Mouse (Mus musculus): ENCODE data around the gene 1700008O03Rik. TPM values are rescaled to one million over a fixed set of nuclear protein-coding genes. Genes with fewer than 3 reads are reported as not detected.

The 1700008O03Rik gene
- polyA plus RNA-seq, 1 experiment from 2014 or later: 0.16 TPM

DNA sequence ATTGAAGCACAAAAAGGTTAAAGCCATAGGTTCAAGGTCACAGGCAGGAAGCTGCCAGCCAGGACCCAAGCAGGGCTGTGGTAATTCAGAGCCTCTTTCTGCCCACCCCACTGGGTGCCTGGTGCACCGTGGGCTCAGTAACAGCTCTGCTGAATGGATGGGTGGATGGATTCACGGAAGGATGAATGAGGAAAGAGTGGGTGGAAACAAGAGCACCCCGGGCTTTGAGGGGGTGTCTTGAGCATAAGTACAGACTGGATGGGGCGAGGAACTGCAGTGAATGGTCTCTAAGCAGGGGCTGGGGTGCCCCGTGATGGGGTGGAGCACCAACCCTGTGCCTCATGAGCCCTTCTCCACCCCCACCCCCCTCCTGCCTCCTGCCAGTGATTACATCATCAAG lies 43.9 kb downstream of the 1700008O03Rik start:
- Histone ChIP-seq H3K4me2 (no peak overlapping the region), H3K4me3 (replicated peaks) (no peak overlapping the region), H3K36me3 (replicated peaks) (no peaks in the 10 kb centered on the region), H3K9ac (no peak overlapping the region), H3K27ac (replicated peaks) (no peak overlapping the region), H3K9me3 (replicated peaks) (no peaks in the 10 kb centered on the region), H3K27me3 (peaks cover 57% of the 10 kb centered on the region), H3K4me1 (replicated peaks) (no peaks in the 10 kb centered on the region)
- WGBS (ENCODE audit: insufficient replicate concordance): 46% methylated on average over 5 of the region's 5 CpGs
- ATAC-seq (ENCODE audit: insufficient read depth): no peak

DNA sequence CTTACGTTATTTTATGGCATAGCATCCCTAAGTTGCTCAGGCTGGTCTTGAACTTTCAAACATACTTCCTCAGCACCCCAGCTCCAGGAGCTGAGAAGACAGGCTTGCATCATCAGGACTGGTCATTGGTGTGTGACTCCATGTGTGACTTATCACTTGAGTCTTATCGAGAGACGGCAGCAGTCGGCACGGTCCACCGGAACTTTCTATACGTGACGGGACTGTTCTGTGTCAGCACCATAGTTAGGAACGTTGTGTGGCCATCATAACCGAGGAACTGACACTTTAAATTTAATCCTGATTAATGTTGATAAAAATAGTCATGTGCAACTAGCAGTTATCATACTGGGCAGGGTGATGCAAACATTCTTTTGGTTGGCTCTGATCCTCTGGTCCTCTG lies 44.5 kb downstream of the 1700008O03Rik start:
- ATAC-seq (ENCODE audit: insufficient read depth): no peak
- Histone ChIP-seq H3K4me3 (replicated peaks) (no peak overlapping the region), H3K4me2 (no peak overlapping the region), H3K9me3 (replicated peaks) (no peaks in the 10 kb centered on the region), H3K27ac (replicated peaks) (no peak overlapping the region), H3K4me1 (replicated peaks) (no peaks in the 10 kb centered on the region), H3K36me3 (replicated peaks) (no peaks in the 10 kb centered on the region), H3K9ac (no peak overlapping the region), H3K27me3 (peaks cover 58% of the 10 kb centered on the region)
- 74% methylated on average over 10 of the region's 10 CpGs for WGBS (ENCODE audit: insufficient replicate concordance)

DNA sequence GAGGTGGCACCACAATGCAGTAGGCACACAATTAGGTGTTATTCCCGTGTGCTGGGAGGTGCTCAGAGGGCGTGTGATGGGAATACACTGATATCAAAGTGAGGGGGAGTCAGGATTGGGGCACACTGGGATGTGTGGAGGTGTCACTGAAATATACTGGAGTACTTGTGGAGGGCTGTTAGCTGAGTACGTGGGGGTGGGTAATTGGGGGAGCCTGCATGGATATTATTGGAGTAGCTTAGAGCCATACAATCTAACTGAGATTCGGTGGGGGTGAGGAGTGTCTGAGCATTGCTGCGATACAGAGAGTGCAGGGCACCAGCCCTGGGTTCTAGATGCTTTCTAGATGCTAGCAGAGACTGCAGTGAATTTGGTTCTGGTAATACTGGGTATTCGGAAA lies 45.4 kb downstream of the 1700008O03Rik start:
- Histone ChIP-seq H3K36me3 (replicated peaks) (no peaks in the 10 kb centered on the region), H3K4me3 (replicated peaks) (no peak overlapping the region), H3K4me1 (replicated peaks) (no peaks in the 10 kb centered on the region), H3K9ac (no peak overlapping the region), H3K4me2 (no peak overlapping the region), H3K27ac (replicated peaks) (no peak overlapping the region), H3K9me3 (replicated peaks) (no peaks in the 10 kb centered on the region), H3K27me3 (peaks cover 67% of the 10 kb centered on the region)
- 37% methylated on average over 6 of the region's 6 CpGs for WGBS (ENCODE audit: insufficient replicate concordance)
- ATAC-seq (ENCODE audit: insufficient read depth): no peak

DNA sequence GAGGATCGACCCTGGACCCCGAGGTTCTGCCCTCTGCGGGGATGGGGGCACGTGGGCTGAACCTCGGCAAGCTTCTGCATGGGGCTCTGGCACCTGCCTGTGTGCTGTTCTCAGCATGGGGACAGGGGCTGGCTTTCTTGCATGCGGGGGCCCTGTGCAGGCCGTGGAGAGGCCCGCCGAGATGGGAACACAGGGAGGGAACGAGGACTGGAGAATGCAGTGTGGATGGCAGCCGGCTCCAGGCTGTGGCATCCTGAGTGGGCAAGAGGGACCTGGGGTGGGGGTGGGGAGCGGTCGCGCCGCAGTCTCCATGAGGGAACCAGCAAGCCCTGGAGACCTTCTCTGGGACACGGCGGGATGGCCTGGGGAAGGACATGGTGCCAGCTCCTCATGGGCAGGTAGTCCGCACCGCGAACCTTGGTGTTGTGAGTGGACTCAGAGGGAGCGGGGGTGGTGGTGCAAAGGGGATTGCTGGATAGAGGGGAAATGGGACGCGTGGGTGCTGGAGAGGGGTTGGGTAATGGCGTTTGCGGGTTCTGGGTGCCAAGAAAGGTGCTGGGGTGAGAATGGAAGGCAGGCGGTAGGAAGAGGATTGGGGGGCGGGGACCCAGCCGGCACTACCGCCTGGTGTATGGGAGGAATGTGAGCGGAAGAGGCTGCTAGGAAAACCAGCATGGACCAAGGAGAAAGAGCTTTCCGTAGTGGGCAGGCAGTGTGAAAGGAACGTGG lies 48.3 kb downstream of the 1700008O03Rik start:
- Histone ChIP-seq H3K27me3 (peaks cover 74% of the 10 kb centered on the region), H3K9me3 (replicated peaks) (no peaks in the 10 kb centered on the region), H3K9ac (no peak overlapping the region), H3K4me3 (replicated peaks) (no peak overlapping the region), H3K36me3 (replicated peaks) (no peaks in the 10 kb centered on the region), H3K4me2 (no peak overlapping the region), H3K27ac (replicated peaks) (no peak overlapping the region), H3K4me1 (replicated peaks) (no peaks in the 10 kb centered on the region)
- no peak for ATAC-seq (ENCODE audit: insufficient read depth)
- WGBS (ENCODE audit: insufficient replicate concordance): 4% methylated on average over 32 of the region's 32 CpGs

GRCm38 (mm10) chr7:44336046-44337021 lies 49.3 kb downstream of the 1700008O03Rik start:
- WGBS (ENCODE audit: insufficient replicate concordance): 5% methylated on average over 40 of the region's 54 CpGs
- peak overlapping the region; percentile 41 for H3K4me2 ChIP-seq

DNA sequence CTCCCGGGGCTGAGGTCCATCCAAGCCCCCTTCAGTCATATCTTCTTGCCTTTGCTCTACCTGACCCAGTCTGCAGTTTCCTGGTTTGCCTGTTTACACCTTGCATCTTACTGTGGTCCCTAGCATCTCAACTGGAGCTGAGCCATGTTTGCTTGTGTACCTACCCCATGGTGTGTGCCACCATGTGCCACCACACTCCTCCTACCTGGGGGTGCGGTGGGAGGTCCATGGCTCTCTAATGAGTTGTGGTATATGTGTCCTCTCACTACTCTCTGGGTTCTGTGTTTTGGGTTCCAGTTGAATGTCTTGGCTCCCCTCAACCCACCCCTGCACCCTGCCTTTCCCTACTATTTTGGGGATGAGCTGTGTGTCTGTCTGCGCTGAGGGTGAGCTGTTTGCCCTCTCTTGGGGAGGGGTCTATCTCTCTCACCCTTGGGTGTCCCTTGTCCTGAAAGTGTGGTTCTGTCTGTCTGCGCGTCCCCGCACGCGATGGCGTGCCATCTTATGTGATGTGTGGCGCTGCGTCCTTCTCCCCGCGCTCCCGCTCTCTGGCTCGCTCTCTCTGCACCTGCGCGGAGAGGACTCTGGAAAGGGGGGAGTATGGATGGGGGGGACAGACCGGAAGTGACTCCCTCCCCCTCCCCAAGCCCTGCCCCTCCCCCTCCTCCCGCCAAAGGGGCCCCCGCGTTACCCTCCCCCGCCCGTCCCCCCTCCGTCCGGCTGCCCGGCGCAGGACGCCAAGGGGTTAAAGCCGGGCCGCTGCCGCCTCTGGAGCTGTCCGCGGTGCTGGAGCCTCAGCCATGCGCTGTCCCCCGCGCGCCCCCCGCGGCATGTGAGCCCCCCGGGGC lies 50.4 kb downstream of the 1700008O03Rik start:
- H3K27me3 ChIP-seq: peaks cover 84% of the 10 kb centered on the region
- H3K36me3 ChIP-seq (replicated peaks): no peaks in the 10 kb centered on the region
- no peaks in the 10 kb centered on the region for H3K9me3 ChIP-seq (replicated peaks)
- no peak overlapping the region for H3K27ac ChIP-seq (replicated peaks)
- no peak for ATAC-seq (ENCODE audit: insufficient read depth)
- no peak overlapping the region for H3K4me3 ChIP-seq (replicated peaks)
- peak overlapping the region; percentile 41 for H3K4me2 ChIP-seq
- H3K9ac ChIP-seq: no peak overlapping the region
- 4% methylated on average over 38 of the region's 40 CpGs for WGBS (ENCODE audit: insufficient replicate concordance)
- H3K4me1 ChIP-seq (replicated peaks): no peaks in the 10 kb centered on the region

More at GRCm38 (mm10) chr7:44336046-44337021, 49.3 kb downstream of the 1700008O03Rik start:
- Histone ChIP-seq H3K9me3 (replicated peaks) (no peaks in the 10 kb centered on the region), H3K27me3 (peaks cover 80% of the 10 kb centered on the region), H3K4me3 (replicated peaks) (no peak overlapping the region), H3K36me3 (replicated peaks) (no peaks in the 10 kb centered on the region), H3K27ac (replicated peaks) (no peak overlapping the region), H3K9ac (no peak overlapping the region), H3K4me1 (replicated peaks) (no peaks in the 10 kb centered on the region)
- ATAC-seq (ENCODE audit: insufficient read depth): no peak

DNA sequence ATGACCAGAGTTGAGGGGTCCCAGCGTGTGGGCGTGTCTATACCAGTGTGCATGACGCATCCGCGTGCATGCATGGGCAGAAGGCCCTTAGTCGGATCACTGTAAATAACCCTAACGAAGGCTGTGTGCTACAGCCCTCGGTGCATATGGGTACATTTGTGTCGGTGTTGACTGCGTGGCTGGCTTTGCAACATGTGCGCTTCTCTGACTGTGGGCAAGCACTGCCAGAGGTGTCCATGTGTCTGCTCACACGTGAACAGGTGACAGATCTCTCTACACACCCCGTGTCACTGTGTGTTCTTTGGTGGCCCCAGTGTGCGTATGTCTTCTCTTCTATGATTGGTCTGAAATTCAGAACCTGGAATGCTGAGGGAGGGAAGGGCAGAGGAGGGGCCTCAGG lies 51.5 kb downstream of the 1700008O03Rik start:
- H3K27me3 ChIP-seq: peaks cover 75% of the 10 kb centered on the region
- H3K9ac ChIP-seq: no peak overlapping the region
- H3K9me3 ChIP-seq (replicated peaks): no peaks in the 10 kb centered on the region
- no peak for ATAC-seq (ENCODE audit: insufficient read depth)
- WGBS (ENCODE audit: insufficient replicate concordance): 54% methylated on average over 14 of the region's 14 CpGs
- no peaks in the 10 kb centered on the region for H3K4me1 ChIP-seq (replicated peaks)
- no peaks in the 10 kb centered on the region for H3K36me3 ChIP-seq (replicated peaks)
- no peak overlapping the region for H3K27ac ChIP-seq (replicated peaks)
- H3K4me3 ChIP-seq (replicated peaks): no peak overlapping the region
- no peak overlapping the region for H3K4me2 ChIP-seq

GRCm38 (mm10) chr7:44332336-44332735 lies 53.3 kb downstream of the 1700008O03Rik start:
- Histone ChIP-seq H3K4me2 (no peak overlapping the region), H3K36me3 (replicated peaks) (no peaks in the 10 kb centered on the region), H3K4me3 (replicated peaks) (no peak overlapping the region), H3K27ac (replicated peaks) (no peak overlapping the region), H3K9me3 (replicated peaks) (no peaks in the 10 kb centered on the region), H3K27me3 (peaks cover 64% of the 10 kb centered on the region), H3K9ac (no peak overlapping the region), H3K4me1 (replicated peaks) (no peaks in the 10 kb centered on the region)
- ATAC-seq (ENCODE audit: insufficient read depth): no peak
- 41% methylated on average over 3 of the region's 3 CpGs for WGBS (ENCODE audit: insufficient replicate concordance)

DNA sequence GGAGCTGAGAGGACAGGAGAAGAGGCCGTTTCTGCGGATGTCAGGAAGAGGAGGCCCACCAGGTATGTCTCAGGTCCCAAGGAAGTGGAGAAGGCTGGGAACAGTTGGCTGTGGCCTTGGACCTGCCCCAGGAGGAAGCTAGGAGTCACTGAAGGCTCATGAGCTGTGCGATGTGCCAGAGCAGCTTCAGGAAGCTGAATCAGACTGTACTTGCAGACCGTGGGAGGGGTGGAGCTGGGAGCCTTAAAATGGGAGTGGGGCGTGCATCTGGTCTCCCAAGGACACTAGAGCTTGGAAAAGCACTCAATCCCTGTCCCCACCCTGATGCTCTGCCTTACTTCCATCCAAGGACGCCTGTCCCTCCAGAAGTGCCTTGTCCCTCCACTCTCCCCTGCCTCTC lies 59.0 kb downstream of the 1700008O03Rik start:
- Histone ChIP-seq H3K4me1 (replicated peaks) (no peaks in the 10 kb centered on the region), H3K4me2 (no peak overlapping the region), H3K9ac (no peak overlapping the region), H3K27ac (replicated peaks) (no peak overlapping the region), H3K9me3 (replicated peaks) (no peaks in the 10 kb centered on the region), H3K36me3 (replicated peaks) (no peaks in the 10 kb centered on the region), H3K4me3 (replicated peaks) (no peak overlapping the region), H3K27me3 (peaks cover 44% of the 10 kb centered on the region)
- no peak for ATAC-seq (ENCODE audit: insufficient read depth)
- WGBS (ENCODE audit: insufficient replicate concordance): 31% methylated on average over 6 of the region's 6 CpGs

DNA sequence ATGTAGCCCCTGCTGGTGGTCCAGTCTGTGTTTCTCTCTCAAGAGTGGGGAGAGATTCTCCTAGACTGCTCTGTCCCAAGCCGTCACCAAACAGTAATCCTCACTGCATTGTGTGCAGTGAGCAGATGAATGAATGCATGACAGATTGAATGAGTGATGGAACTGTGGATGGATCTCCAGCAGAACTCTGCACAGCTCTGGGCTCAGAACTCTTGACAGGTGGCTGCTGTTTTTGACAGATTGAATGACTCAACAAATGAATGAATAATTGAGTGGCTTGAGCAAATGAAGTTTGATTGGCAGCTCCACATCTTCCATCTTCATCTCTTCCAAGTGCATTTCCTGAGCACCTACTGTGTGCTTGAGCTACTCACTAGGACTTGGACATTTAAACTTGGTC lies 63.3 kb downstream of the 1700008O03Rik start:
- ATAC-seq (ENCODE audit: insufficient read depth): no peak

More for the DNA sequence above, 63.3 kb downstream of the 1700008O03Rik start:
- H3K9ac ChIP-seq: no peak overlapping the region
- no peaks in the 10 kb centered on the region for H3K9me3 ChIP-seq (replicated peaks)
- WGBS (ENCODE audit: insufficient replicate concordance): 63% methylated on average over 1 of the region's 1 CpGs
- H3K4me3 ChIP-seq (replicated peaks): no peak overlapping the region
- no peaks in the 10 kb centered on the region for H3K36me3 ChIP-seq (replicated peaks)
- peaks cover 31% of the 10 kb centered on the region for H3K27me3 ChIP-seq
- H3K4me2 ChIP-seq: no peak overlapping the region
- H3K27ac ChIP-seq (replicated peaks): no peak overlapping the region
- H3K4me1 ChIP-seq (replicated peaks): no peaks in the 10 kb centered on the region
